Mouse (Mus musculus) testis, adult 2 months (tissue): ENCODE measurements at regions not wholly inside any gene's neighbourhood (a gene's known extent, or its start where the extent isn't known, plus 50 kb on each side); places are given as distances from the start of the nearest gene placed in this dataset.

Experiments used
- CTCF ChIP-seq: fragments of 200-500 bp; IDR thresholded peaks from 2 replicates; pipeline ENCODE4 v1.5.1; 2012; ENCODE audit warnings: low read depth, mild to moderate bottlenecking, inconsistent platforms, low read length, moderate library complexity; ENCODE audit not compliant: control insufficient read depth, insufficient read depth, insufficient replicate concordance
- POLR2A ChIP-seq: fragments of 200-500 bp; IDR thresholded peaks from 2 replicates; pipeline ENCODE4 v1.6.1; 2012; ENCODE audit warnings: low read depth, mild to moderate bottlenecking, inconsistent platforms, low read length, moderate library complexity; ENCODE audit not compliant: control insufficient read depth

GRCm38 (mm10) chr3:147092188-147093075 is 240.3 kb downstream of the Ttll7 start:
- no peak for TF ChIP-seq CTCF
- TF ChIP-seq POLR2A, result no peak
